Mouse (Mus musculus) C2C12 (cell line): Measurements from ENCODE around the gene Dysf. TPM values are rescaled to one million over a fixed set of nuclear protein-coding genes. Genes with fewer than 3 reads are reported as not detected.

Experiments used
- H3K27me3 ChIP-seq: one replicate; pipeline ENCODE4 v1.6.1; 2011; ENCODE audit not compliant: control insufficient read depth, insufficient read depth, insufficient read length
- H3K36me3 ChIP-seq: one replicate; pipeline ENCODE4 v1.6.1; 2011; ENCODE audit not compliant: control insufficient read depth, insufficient read depth
- H3K4me3 ChIP-seq: one replicate; pipeline ENCODE4 v1.5.1; 2011; ENCODE audit warnings: mild to moderate bottlenecking, control low read depth; ENCODE audit not compliant: poor library complexity, insufficient read depth, severe bottlenecking
- H3K79me2 ChIP-seq: one replicate; pipeline ENCODE4 v1.6.1; 2011; ENCODE audit not compliant: control insufficient read depth, insufficient read depth
- H3K79me3 ChIP-seq: one replicate; pipeline ENCODE4 v1.6.1; 2011; ENCODE audit warnings: low read depth, control low read depth
- H3ac ChIP-seq: one replicate; pipeline ENCODE3; 2011; ENCODE audit warnings: low read depth; ENCODE audit not compliant: control insufficient read depth, insufficient read length
- CEBPB ChIP-seq: IDR thresholded peaks from one replicate; pipeline ENCODE4 v1.6.1; 2011; ENCODE audit warnings: low read depth, mild to moderate bottlenecking, control low read depth, moderate library complexity
- CTCF ChIP-seq: IDR thresholded peaks from one replicate; pipeline ENCODE4 v1.5.1; 2011; ENCODE audit not compliant: control insufficient read depth, insufficient read depth, insufficient read length
- FOSL1 ChIP-seq: IDR thresholded peaks from one replicate; pipeline ENCODE4 v1.8.0; 2011; ENCODE audit warnings: mild to moderate bottlenecking, low read length; ENCODE audit not compliant: poor library complexity, insufficient read depth, severe bottlenecking
- MAX ChIP-seq: IDR thresholded peaks from one replicate; pipeline ENCODE4 v1.6.1; 2011; ENCODE audit warnings: mild to moderate bottlenecking, control low read depth
- MYOD1 ChIP-seq: IDR thresholded peaks from one replicate; pipeline ENCODE4 v1.6.1; 2011; ENCODE audit warnings: low read depth; ENCODE audit not compliant: control insufficient read depth, insufficient read length
- MYOG ChIP-seq: IDR thresholded peaks from one replicate; pipeline ENCODE4 v1.6.1; 2011; ENCODE audit not compliant: control insufficient read depth, insufficient read length; ENCODE audit errors: extremely low read depth
- USF1 ChIP-seq: IDR thresholded peaks from one replicate; pipeline ENCODE4 v1.6.1; 2011; ENCODE audit warnings: low read depth, mild to moderate bottlenecking, control low read depth, moderate library complexity
- polyA plus RNA-seq: library from polyadenylated mRNA; unstranded; fragments of >200 nt; fragmentation: generic; extraction: Trizol; gene quantifications from one replicate; pipeline ENCODE4 v1.2.1, GENCODE M21; 2012; ENCODE audit warnings: missing spikeins

Dysf gene
- polyA plus RNA-seq, 1 experiment: 1.9 TPM

DNA sequence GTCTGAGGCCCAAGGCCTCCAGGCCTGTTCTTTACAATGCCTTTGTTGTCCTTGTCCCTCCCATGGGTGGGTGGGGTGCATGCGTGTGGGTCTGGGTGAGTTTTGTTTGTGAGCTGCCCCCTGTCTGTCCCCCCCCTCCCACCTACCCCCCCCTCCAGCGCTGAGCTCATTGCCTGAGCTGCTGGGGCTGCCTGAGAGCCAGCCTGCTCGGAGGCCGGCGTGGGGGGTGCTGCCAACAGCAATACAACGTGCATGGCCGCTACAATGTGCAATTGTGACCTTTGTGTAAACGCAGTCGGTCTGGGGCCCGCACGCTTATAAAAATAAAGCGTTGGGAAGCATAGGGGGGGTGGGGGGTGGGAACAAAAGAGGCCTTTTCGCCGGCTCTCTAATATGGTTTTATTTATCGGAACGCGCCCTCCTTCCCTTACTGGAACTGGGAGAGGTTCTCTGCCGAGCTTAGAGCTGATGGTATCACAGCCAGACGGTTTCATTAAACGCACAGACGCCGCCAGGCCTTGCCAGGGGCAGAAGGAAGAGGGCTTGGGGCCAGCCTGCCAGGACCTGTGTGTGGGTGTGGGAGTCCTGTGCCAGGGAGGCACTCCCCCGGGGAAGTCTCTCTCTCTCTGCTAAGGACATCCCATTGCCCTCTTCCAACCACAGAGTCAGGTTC, 126.5 kb downstream of the Dysf start:
- no peak overlapping the region for H3K4me3 ChIP-seq
- no peak for TF ChIP-seq MYOD1
- no peak for TF ChIP-seq USF1
- no peak for TF ChIP-seq MAX
- no peak for TF ChIP-seq MYOG
- TF ChIP-seq FOSL1: no peak
- no peak for TF ChIP-seq CTCF
- TF ChIP-seq CEBPB: no peak

DNA sequence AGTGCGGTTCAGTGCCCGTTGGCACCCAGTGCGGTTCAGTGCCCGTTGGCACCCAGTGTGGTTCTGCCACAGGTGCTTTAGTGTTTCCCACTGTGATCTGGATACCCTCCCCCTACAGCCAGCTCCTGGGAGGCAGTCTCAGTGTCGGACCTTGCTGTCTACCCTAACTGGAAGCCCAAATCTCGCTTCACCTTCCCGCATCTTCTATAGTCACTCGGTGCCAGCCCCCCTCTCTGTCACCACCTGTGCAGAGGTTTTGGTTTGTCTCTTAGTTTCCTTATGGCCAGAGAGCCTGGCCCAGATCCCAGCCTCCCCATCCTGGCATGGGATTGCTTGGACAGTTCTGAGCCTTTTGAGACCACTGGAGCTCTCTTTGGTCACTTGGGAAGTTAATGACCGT, 127.3 kb downstream of the Dysf start:
- H3K79me3 ChIP-seq: no peaks in the 10 kb centered on the region
- H3K4me3 ChIP-seq: no peak overlapping the region
- no peaks in the 10 kb centered on the region for H3K36me3 ChIP-seq
- TF ChIP-seq CEBPB (no peak), MYOG (no peak), USF1 (no peak), MYOD1 (no peak), MAX (no peak), FOSL1 (no peak), CTCF (no peak)
- peaks cover 3% of the 10 kb centered on the region for H3K27me3 ChIP-seq
- no peaks in the 10 kb centered on the region for H3K79me2 ChIP-seq
- no peak overlapping the region for H3ac ChIP-seq

More for the DNA sequence above, 126.5 kb downstream of the Dysf start:
- H3K36me3 ChIP-seq: no peaks in the 10 kb centered on the region
- H3K79me2 ChIP-seq: no peaks in the 10 kb centered on the region
- peaks cover 3% of the 10 kb centered on the region for H3K27me3 ChIP-seq
- H3ac ChIP-seq: no peak overlapping the region
- H3K79me3 ChIP-seq: no peaks in the 10 kb centered on the region

DNA sequence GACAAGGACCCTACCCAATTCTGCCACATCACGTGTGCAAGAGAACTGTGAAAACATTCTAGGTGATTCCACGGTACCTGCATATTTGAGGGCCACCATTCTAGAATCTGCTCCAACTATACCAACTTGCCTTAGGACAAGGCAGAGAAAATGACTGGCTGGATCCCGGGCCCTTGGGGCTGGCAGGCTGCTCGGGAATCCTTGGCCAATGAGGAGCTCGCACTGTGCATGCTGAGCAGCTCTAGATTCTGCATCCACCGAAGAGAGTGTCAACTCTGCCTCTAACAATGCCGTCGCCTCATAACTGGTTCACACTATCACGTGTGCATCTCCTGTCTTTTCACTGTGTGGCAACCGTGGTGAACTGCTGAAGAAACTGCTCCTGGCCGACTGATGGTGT, 128.0 kb downstream of the Dysf start:
- no peak overlapping the region for H3ac ChIP-seq
- no peaks in the 10 kb centered on the region for H3K79me3 ChIP-seq
- no peak for TF ChIP-seq CEBPB
- no peak for TF ChIP-seq MYOD1
- TF ChIP-seq USF1: no peak
- no peak for TF ChIP-seq MYOG
- TF ChIP-seq FOSL1: no peak
- TF ChIP-seq CTCF: no peak
- TF ChIP-seq MAX: no peak
- H3K27me3 ChIP-seq: peaks cover 3% of the 10 kb centered on the region
- no peak overlapping the region for H3K4me3 ChIP-seq
- H3K36me3 ChIP-seq: no peaks in the 10 kb centered on the region
- no peaks in the 10 kb centered on the region for H3K79me2 ChIP-seq

DNA sequence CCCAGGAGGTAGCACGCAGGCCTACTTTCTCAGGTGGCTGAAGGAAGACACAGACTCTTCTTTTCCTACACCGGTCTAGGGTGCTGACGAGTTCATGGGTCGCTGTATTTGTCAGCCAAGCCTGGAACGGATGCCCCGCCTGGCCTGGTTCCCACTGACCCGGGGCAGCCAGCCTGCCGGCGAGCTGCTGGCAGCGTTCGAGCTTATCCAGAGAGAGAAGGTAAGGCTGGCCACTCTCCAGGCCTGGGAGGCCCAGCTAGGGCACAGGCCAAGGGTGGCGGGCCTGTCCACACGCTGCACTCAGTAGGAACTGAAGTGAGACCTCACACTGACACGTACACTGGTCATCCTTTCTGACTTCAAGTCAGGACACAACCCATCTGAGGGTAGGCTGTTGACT, 131.5 kb downstream of the Dysf start:
- no peak overlapping the region for H3ac ChIP-seq

DNA sequence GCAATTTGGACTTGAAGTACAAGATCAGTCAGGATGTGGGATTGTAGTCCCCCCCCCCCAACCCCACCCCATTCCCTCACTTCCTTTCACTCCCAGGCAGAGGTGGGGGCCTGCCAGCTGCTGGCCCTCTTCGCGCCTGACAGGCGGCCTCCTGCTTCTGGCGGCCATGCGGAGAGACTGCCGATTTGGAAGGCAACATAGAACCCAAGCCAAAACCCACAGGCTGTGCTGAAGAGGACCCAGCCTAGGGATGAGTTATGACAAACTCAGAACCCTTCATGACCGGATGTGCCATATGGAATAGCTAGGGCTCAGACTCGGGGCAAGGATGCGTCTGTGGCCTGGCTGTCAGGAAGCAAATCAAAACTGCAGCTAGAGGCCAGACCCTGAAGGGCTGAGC, 134.1 kb downstream of the Dysf start:
- Histone ChIP-seq H3K27me3 (peaks cover 11% of the 10 kb centered on the region), H3K79me3 (no peaks in the 10 kb centered on the region), H3K36me3 (no peaks in the 10 kb centered on the region), H3K4me3 (no peak overlapping the region), H3K79me2 (no peaks in the 10 kb centered on the region), H3ac (no peak overlapping the region)
- TF ChIP-seq CEBPB (no peak), MYOD1 (no peak)

More for the DNA sequence above, 131.5 kb downstream of the Dysf start:
- Histone ChIP-seq H3K27me3 (peaks cover 3% of the 10 kb centered on the region), H3K36me3 (no peaks in the 10 kb centered on the region), H3K79me2 (no peaks in the 10 kb centered on the region), H3K4me3 (no peak overlapping the region), H3K79me3 (no peaks in the 10 kb centered on the region)
- TF ChIP-seq USF1 (no peak), MYOG (no peak), FOSL1 (no peak), MYOD1 (no peak), CEBPB (no peak), MAX (no peak), CTCF (no peak)

DNA sequence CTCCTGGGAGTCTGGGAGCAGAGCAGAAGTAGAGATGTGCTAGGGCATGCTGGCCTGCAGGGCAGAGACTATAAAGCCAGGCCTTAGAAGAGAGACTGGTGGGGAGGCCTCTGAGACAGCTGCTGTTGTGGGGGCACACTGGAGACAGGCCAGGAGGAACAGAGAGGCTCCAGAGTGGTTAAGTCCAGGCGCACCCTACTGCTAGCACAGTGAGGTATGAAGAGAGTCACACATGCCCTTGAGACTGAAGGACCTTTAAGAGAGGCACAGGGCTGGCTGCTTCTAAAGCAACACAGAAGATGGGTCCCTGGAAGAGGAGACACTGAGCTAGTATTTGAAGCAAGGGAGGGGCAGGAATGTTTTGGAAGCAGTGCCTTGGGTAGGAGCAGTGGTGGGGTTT, 134.9 kb downstream of the Dysf start:
- Histone ChIP-seq H3K27me3 (peaks cover 11% of the 10 kb centered on the region), H3K79me2 (no peaks in the 10 kb centered on the region), H3K36me3 (no peaks in the 10 kb centered on the region), H3K79me3 (no peaks in the 10 kb centered on the region), H3K4me3 (no peak overlapping the region), H3ac (no peak overlapping the region)
- TF ChIP-seq MYOD1: no peak
- TF ChIP-seq MYOG: no peak
- TF ChIP-seq CEBPB: no peak
- no peak for TF ChIP-seq USF1
- TF ChIP-seq FOSL1: no peak
- no peak for TF ChIP-seq CTCF
- TF ChIP-seq MAX: no peak
